Mouse (Mus musculus) erythroblast, embryonic 14.5 days (primary cell): ENCODE measurements around the gene Frs2.

Experiments used
- GATA1 ChIP-seq: IDR thresholded peaks from 2 replicates; pipeline ENCODE4 v1.6.1; 2012; ENCODE audit warnings: low read length, inconsistent platforms, mixed read lengths
- TAL1 ChIP-seq: IDR thresholded peaks from 3 replicates; pipeline ENCODE4 v1.6.1; 2012; ENCODE audit warnings: low read length, inconsistent platforms, mixed read lengths

- TF ChIP-seq GATA1: no peak
- no peak for TF ChIP-seq TAL1
Observed at GRCm38 (mm10) chr10:117172069-117172468, 23.7 kb upstream of the Frs2 start.
